Mouse (Mus musculus) layer of hippocampus, postnatal 25 days (tissue): Measurements from ENCODE around the gene Mical3. TPM values are rescaled to one million over a fixed set of nuclear protein-coding genes. Genes with fewer than 3 reads are reported as not detected.

Source experiments
- DNase-seq, 2 experiments: peaks; one replicate each; pipeline ENCODE4 v3.0.0; 2022; ENCODE audit warnings: mixed read lengths in 2 of 2, low spot score in 1 of 2; ENCODE audit errors: extremely low spot score in 1 of 2
- total RNA-seq, 2 experiments: library from RNA; stranded (reverse); gene quantifications; 2 replicates each; pipeline ENCODE4 v1.2.3; 2021

The Mical3 gene
- total RNA-seq, 2 experiments from 2014 or later, result 75.0 to 88.0 TPM

DNA sequence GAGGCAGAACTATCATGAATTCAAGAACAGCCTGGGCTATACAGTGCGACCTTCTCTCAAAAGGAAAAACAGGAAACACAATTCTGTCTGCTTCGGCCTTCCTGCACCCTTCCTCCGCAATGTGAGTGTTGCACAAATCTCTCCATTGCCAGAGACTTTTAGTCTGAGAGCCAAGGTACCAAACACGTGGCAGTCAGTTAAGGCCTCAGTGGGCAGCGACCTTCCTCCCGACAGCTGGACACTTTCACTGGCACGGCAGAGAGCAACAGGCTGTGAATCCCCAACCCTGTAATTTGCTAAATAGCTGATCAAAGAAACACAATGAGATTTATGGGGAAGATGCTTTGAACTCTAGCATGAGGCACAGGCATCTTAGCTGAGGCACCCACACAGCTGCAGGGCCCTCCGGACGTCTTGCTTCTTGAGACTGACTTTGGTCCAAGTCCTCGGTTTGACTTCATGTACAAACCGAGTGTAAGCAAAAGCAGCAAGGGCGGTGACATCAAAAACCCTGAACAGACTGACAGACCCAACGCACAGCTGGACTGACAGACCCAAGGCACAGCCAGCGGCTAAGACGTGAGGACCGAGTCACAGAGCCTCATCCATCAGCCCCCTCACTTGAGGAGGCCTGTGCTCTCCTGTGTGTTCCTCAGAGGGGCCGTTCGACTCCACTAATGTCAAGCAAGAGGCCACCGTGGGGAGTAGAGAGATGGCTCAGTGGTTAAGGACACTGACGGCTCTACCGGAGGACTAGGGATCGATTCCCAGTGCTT is 73.4 kb downstream of the Mical3 start:
- no peak for DNase-seq

GRCm38 (mm10) chr6:121055496-121055895 is 75.3 kb downstream of the Mical3 start:
- DNase-seq, result no peak

DNA sequence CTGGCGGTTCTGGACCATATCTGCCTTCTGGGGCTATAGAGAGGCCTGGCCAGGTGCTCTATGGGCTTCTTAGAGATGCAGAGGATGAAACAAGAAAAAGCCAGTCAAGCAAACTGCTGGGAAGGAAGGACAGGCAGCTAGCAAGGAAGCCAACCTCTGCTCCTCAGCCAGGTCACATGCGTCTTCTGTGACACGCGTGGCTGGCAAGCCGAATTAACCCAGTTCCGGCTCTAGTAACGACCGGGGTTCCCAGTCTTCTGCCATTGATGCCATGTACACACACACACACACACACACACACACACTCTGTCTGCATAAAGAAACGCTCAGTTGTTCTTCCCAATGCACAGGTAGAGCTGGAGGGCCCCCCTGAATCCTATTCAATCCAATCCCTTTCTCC is 75.9 kb downstream of the Mical3 start:
- DNase-seq, result no peak

DNA sequence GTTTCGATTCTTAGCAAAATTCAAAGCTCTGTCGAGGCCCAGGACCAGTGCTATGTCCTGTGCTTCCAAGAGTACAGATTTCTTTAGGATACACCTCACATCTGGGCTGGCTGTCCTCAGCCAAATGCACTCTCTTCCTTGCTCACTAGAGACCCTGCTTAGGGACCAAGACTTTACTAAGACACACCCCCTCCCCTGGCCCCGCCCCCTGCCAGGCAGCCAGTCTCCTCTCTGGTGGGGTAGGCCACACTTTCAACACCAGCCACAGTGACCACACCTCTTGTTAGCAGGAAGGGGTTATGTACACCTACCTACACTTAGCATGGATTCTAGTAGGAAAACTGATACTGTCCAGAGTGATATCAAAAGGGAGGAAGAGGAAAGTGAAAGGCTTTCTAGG is 76.5 kb downstream of the Mical3 start:
- DNase-seq, result no peak

DNA sequence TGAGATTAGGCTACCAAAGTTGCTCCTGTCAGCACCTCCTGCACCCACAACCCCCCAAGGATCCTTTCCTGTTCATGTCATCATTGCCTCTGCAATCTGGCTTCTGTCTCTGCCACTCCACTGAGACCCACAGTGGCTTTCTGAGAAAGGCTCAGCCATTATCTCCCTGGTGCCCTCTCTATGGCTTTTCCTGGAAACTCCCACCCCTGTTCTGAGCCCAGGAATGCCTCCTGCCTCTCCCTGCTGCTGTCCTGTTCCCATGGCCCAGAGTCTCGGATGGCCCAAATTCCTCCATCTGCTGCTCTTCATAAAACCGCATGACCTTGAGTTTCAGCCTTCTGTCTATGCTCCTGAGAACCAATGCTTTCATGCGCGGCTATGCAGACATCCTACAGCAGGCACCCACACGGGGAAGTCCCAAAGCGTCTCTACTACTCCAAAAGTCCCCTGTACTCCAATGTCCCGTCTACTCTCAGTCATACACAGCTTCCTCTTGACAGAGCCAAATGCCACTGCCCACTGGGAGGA is 77.2 kb downstream of the Mical3 start:
- DNase-seq, result no peak

- no peak for DNase-seq
These were observed 78.7 kb downstream of the Mical3 start for GRCm38 (mm10) chr6:121051972-121052629.

DNA sequence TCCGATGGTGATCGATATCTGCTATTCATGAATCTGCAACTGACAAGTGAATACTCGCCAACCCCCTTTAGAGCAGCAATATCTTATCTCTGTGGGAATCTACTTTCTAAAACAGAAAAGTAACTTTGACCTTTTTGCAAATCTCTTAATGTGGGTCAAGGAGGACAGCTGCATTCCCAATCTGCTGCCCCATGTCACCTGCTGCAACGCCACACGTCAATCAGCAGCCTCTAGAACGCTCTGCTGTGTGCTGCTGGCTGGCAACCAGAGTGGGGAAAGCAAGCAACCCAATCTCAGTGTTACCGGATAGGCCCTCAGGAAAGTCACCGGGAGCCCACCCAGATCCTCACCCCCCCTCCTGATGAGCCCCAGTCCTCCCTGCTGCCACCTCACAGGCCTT is 79.4 kb downstream of the Mical3 start:
- DNase-seq, result no peak

GRCm38 (mm10) chr6:121048696-121049095 is 82.1 kb downstream of the Mical3 start:
- DNase-seq, result no peak

DNA sequence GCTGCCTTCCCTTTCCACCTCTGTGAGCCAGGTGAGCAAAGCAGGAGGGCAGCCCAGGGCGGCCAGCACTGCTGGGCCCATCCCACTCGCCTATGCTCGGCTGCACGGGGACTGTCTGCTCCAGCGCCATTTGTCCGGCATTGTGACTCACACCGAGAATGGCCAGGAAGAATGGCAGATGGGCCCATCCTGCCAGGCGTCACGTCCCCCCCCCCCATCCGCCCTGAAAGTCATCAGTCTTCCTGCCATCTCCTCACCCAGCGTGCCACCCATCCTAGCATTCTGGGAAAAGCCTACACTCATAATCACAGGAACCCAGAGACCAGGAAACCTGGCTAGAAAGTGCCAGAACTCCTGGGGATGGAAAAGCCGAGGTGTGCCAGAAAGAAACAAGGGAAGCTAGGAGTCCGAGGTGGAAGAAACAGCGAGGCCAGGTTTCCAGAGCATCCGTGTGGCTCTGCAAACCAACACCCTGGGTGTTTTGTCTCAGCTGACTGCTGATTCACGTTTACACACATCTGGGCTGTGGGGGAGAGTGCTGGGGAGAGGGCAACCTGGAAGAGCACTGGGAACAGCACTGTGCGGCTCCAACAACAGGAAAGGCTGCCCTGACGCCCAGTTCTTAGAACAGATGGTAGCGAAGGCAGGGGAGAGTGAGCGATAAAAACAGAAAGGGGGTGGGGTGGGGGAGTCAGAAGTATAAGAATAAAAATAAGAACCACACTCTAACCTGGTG is 85.3 kb downstream of the Mical3 start:
- no peak for DNase-seq

GRCm38 (mm10) chr6:121043434-121044189 is 87.2 kb downstream of the Mical3 start:
- no peak for DNase-seq

- no peak for DNase-seq
These were observed 91.1 kb downstream of the Mical3 start for GRCm38 (mm10) chr6:121039719-121040118.

DNA sequence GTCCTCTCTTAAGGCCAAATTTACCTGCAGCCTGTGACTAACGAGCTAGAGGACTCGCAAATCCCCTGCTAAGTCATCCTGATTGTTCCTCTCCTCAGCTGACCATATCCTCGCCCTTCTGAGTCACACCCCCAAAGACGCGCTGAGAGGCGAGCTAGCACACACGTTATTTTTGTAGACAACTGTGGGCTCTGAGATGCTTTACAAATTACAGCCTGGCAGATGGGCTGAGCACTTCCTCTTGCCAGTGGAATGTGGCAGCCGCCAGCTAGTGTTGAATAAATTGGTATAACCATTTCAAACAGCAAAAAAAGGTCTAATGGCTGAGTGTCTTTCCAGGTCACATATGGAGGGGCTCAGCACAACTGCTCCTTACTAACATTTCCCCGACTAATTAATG is 91.5 kb downstream of the Mical3 start:
- no peak for DNase-seq

GRCm38 (mm10) chr6:121037086-121037485 is 93.7 kb downstream of the Mical3 start:
- no peak for DNase-seq

- no peak for DNase-seq
These were observed 94.9 kb downstream of the Mical3 start for GRCm38 (mm10) chr6:121035929-121036328.

GRCm38 (mm10) chr6:121035268-121035667 is 95.5 kb downstream of the Mical3 start:
- DNase-seq, result no peak

GRCm38 (mm10) chr6:121033250-121033649 is 97.5 kb downstream of the Mical3 start:
- no peak for DNase-seq

- DNase-seq, result no peak
These were observed 99.4 kb downstream of the Mical3 start for GRCm38 (mm10) chr6:121031370-121031769.

DNA sequence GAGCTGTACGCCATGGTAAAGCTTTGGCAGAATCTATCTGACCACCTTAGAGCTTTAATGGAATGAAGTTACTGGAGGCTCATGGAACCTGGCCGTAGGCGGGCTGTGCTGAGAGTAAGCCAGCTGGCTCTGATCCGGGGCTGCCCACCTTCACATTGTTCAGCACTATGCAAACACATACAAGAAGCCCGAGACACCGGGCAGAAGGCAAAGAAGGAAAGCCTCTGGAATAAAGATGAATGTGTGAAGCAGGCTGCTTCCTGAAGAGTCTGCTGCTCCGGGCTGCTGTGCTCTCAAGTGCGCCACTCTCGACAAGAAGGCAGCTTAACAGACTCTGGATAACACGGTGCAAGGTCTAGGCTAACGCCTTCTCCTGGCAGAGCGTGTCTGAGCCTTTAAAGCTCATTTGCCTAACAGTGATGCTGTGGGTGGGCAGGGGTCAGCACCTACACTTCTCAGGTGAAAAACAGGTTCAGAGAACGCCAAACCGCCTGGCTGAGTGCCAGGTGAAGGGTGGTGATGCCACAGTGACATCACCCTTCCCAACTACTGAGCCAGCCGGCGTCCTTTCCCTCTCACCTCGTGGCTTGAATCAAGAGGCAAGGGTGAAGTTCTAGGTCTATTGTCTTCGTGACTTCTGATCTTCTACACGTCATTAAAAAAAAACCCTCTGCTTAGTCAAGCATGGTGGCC is 100.8 kb downstream of the Mical3 start:
- no peak for DNase-seq

- DNase-seq, result no peak
These were observed 102.3 kb downstream of the Mical3 start for GRCm38 (mm10) chr6:121028514-121028913.

DNA sequence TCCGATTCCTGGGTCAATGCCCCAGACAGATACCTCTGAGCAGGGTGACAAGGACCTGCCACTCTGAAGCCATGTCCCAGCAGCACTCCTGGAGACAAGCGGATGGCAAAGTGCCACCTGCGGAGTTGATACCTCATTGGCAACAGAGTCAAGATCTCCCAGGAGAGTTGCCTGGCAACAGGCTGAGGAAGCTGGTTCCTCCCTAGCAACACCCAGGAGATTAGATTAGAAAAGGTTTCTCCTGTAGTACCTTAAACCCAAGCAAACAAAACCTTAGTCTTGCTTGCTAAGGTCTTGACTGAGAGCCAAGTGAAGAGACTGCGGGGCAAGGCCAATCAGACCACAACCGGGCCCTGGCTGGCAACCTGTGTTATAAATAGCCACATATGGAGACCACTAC is 103.5 kb downstream of the Mical3 start:
- DNase-seq, result peak in 1 of 2 experiments; percentile 37
